Mouse (Mus musculus): ENCODE data around the gene Cep126. TPM values are rescaled to one million over a fixed set of nuclear protein-coding genes. Genes with fewer than 3 reads are reported as not detected.
A peak's percentile ranks its signal among the peaks of the same experiment; 100 is the strongest.

The Cep126 gene
- polyA plus RNA-seq, 1 experiment from 2014 or later: 2.0 TPM

DNA sequence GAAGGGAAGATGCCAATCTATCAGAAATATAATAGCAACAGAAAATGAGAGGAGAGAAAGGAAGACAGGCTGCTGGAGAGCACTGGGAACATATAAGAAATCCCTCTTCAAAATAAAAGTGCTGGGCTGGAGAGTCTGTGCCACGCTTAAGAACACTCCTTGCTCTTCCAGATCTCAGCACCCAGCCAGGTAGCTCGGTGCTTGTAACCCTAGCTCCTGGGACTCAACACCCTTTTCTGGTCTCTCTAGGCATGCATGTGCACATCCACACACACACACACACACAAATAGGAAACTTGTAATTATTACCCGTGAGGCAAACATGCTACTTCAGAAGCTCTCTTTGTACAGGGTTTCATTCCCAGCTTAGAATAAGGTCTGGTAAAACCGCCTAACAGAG, 99.0 kb downstream of the Cep126 start:
- Histone ChIP-seq H3K9ac (ENCODE audit: low read length) (no peak overlapping the region), H3K4me3 (ENCODE audit: low read depth, low read length) (no peak overlapping the region), H3K36me3 (ENCODE audit: control insufficient read depth, insufficient read depth, low read length) (no peaks in the 10 kb centered on the region), H3K4me1 (ENCODE audit: control insufficient read depth, insufficient read depth, low read length) (no peaks in the 10 kb centered on the region), H3K27ac (ENCODE audit: low read depth, low read length) (no peak overlapping the region), H3K4me2 (ENCODE audit: low read length) (no peak overlapping the region), H3K9me3 (replicated peaks; ENCODE audit: control insufficient read depth, low read length) (no peaks in the 10 kb centered on the region), H3K27me3 (replicated peaks; ENCODE audit: control insufficient read depth, insufficient read depth, low read length) (no peaks in the 10 kb centered on the region)
- ATAC-seq (no peak), DNase-seq (ENCODE audit: low spot score) (no peak)
- 67% methylated on average over 4 of the region's 4 CpGs for WGBS

- Histone ChIP-seq H3K9ac (ENCODE audit: low read length) (no peak overlapping the region), H3K4me3 (ENCODE audit: low read depth, low read length) (no peak overlapping the region), H3K36me3 (ENCODE audit: control insufficient read depth, insufficient read depth, low read length) (no peaks in the 10 kb centered on the region), H3K4me2 (ENCODE audit: low read length) (no peak overlapping the region), H3K4me1 (ENCODE audit: control insufficient read depth, insufficient read depth, low read length) (no peaks in the 10 kb centered on the region), H3K9me3 (replicated peaks; ENCODE audit: control insufficient read depth, low read length) (no peaks in the 10 kb centered on the region), H3K27ac (ENCODE audit: low read depth, low read length) (no peak overlapping the region), H3K27me3 (replicated peaks; ENCODE audit: control insufficient read depth, insufficient read depth, low read length) (no peaks in the 10 kb centered on the region)
- 82% methylated on average over 1 of the region's 1 CpGs for WGBS
- ATAC-seq: no peak
- DNase-seq (ENCODE audit: low spot score): no peak
Measured at GRCm38 (mm10) chr9:8034143-8034542, 100.0 kb downstream of the Cep126 start.

GRCm38 (mm10) chr9:8032847-8033246, 101.2 kb downstream of the Cep126 start:
- no peaks in the 10 kb centered on the region for H3K9me3 ChIP-seq (replicated peaks; ENCODE audit: control insufficient read depth, low read length)
- H3K4me2 ChIP-seq (ENCODE audit: low read length): no peak overlapping the region
- WGBS: 65% methylated on average over 5 of the region's 5 CpGs
- peak; percentile 35; the same call in 1 of the 2 replicates for ATAC-seq
- no peaks in the 10 kb centered on the region for H3K4me1 ChIP-seq (ENCODE audit: control insufficient read depth, insufficient read depth, low read length)
- H3K27ac ChIP-seq (ENCODE audit: low read depth, low read length): no peak overlapping the region
- no peak overlapping the region for H3K4me3 ChIP-seq (ENCODE audit: low read depth, low read length)
- no peaks in the 10 kb centered on the region for H3K36me3 ChIP-seq (ENCODE audit: control insufficient read depth, insufficient read depth, low read length)
- H3K27me3 ChIP-seq (replicated peaks; ENCODE audit: control insufficient read depth, insufficient read depth, low read length): no peaks in the 10 kb centered on the region
- DNase-seq (ENCODE audit: low spot score): peak; percentile 28
- H3K9ac ChIP-seq (ENCODE audit: low read length): no peak overlapping the region

Other genes with a start within 250 kb of the Cep126 start
- 7.6 and 8.7 TPM in 2 replicates for gene Yap1, start 129.7 kb downstream of the Cep126 start, polyA plus RNA-seq (2014; fragmentation: Nextera tagmentation; extraction: Ambion mirVana)
- 17.4 and 18.1 TPM in 2 replicates for gene Cfap300, start 91.5 kb downstream of the Cep126 start, polyA plus RNA-seq (2014; fragmentation: Nextera tagmentation; extraction: Ambion mirVana)

Data from forebrain, embryonic 14.5 days (tissue).